Mouse (Mus musculus) ES-Bruce4 (cell line): ENCODE measurements at regions not wholly inside any gene's neighbourhood (a gene's known extent, or its start where the extent isn't known, plus 50 kb on each side); places are given as distances from the start of the nearest gene placed in this dataset.

ENCODE experiments used
- CTCF ChIP-seq: IDR thresholded peaks from one replicate; pipeline ENCODE4 v1.8.1; 2011; ENCODE audit warnings: low read depth, low read length
- EP300 ChIP-seq: IDR thresholded peaks from 2 replicates; pipeline ENCODE4 v1.6.1; 2011; ENCODE audit warnings: low read depth, low read length; ENCODE audit not compliant: insufficient read depth
- POLR2A ChIP-seq: IDR thresholded peaks from one replicate; pipeline ENCODE4 v1.8.1; 2011; ENCODE audit warnings: low read length; ENCODE audit not compliant: insufficient read depth

GRCm38 (mm10) chr10:67726351-67726750 is 177.6 kb upstream of the Ado start:
- TF ChIP-seq POLR2A: no peak
- no peak for TF ChIP-seq EP300
- no peak for TF ChIP-seq CTCF
